In the genomic region with DNA sequence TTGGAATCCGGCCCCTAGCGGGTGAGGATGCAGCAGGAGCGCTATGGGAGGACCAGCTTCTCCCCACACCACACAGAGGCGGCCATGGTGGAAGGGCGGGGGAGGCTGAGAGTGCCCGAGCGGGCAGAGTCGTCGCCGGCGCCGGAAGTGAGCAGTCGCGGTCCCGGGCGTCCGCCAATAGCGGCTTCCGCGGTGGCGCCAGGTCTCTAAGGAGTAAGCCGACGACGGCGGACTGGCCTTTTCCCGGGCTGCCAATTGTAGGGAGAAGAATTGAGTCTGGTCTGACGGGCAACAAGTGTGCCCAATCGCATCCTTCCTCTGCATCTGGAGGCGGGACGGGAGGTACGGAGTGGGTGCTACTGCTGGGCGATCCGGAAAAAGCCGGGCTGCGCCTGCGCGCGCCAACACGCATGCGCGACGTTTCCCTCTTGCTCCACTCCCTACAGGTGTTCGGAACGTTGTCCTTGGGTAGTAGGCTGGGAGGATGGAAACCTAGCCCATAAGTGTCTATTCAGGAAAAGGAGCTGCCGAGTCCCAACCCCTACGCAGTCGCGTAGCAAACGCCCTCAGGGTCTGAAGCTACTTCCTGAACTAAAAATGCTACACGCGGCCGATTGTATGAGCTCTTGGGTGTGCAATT, we compare ENCODE assay signal across 7 mouse cellular contexts. TPM values are rescaled to one million over a fixed set of nuclear protein-coding genes. Genes with fewer than 3 reads are reported as not detected.
DNase-seq lines count a peak whose midpoint lies in the region; ATAC-seq lines count a peak whose summit lies in the region.

Gene Ints3 (minus strand): TSS at position 242 of the 640 bp plus-strand sequence.

- peaks cover 4% of the 10 kb centered on the region; the same call in 1 of the 2 replicates for H3K4me1 ChIP-seq in embryonic facial prominence, embryonic 11.5 days (ENCODE audit: control insufficient read depth, insufficient read depth, low read length)
- peaks cover 29% of the 10 kb centered on the region for H3K4me1 ChIP-seq in limb, embryonic 10.5 days
- peaks cover 37% of the 10 kb centered on the region for H3K4me1 ChIP-seq in midbrain, embryonic 13.5 days (replicated peaks)

- ATAC-seq in embryonic facial prominence, embryonic 11.5 days (replicated peaks; ENCODE audit: insufficient number of reproducible peaks, low FRiP score, low TSS enrichment, low read depth) = peak; percentile 99
- ATAC-seq in granulocyte monocyte progenitor cell, adult 5-6 weeks (replicated peaks; ENCODE audit: poor library complexity, severe bottlenecking) = peak; percentile 95
- ATAC-seq in midbrain, embryonic 13.5 days = peak; percentile 100

- peak within 1 kb of the TSS; percentile 72 for H3K27ac ChIP-seq in embryonic facial prominence, embryonic 11.5 days (replicated peaks; ENCODE audit: low read depth, low read length)
- H3K27ac ChIP-seq in limb, embryonic 10.5 days = peak within 1 kb of the TSS; percentile 97
- peak within 1 kb of the TSS; percentile 96 for H3K27ac ChIP-seq in midbrain, embryonic 13.5 days

- WGBS in embryonic facial prominence, embryonic 11.5 days = under 1% methylated on average over 52 of the region's 52 CpGs
- WGBS in limb, embryonic 10.5 days = under 1% methylated on average over 52 of the region's 52 CpGs
- under 1% methylated on average over 52 of the region's 52 CpGs for WGBS in midbrain, embryonic 13.5 days

- H3K9ac ChIP-seq in embryonic facial prominence, embryonic 11.5 days (replicated peaks; ENCODE audit: low read length) = peak within 1 kb of the TSS; percentile 73
- peak within 1 kb of the TSS; percentile 95 for H3K9ac ChIP-seq in midbrain, embryonic 13.5 days (replicated peaks)

- H3K36me3 ChIP-seq in embryonic facial prominence, embryonic 11.5 days (replicated peaks; ENCODE audit: control insufficient read depth, insufficient read depth, low read depth, low read length) = no peaks in the 10 kb centered on the region
- H3K36me3 ChIP-seq in limb, embryonic 10.5 days = peaks cover 21% of the 10 kb centered on the region
- H3K36me3 ChIP-seq in midbrain, embryonic 13.5 days = 0 out of 2 replicates have a peak, but pooled peaks cover 7% of the 10 kb centered on the region

- peak; percentile 99 for DNase-seq in adrenal gland, postnatal 14 days
- peak; percentile 98 for DNase-seq in embryonic facial prominence, embryonic 11.5 days (ENCODE audit: low spot score)
- DNase-seq in kidney, adult 11 months = peak; percentile 100
- DNase-seq in limb, embryonic 10.5 days (ENCODE audit: low spot score) = peak; percentile 95
- peak; percentile 97 for DNase-seq in spleen, adult 12 weeks (ENCODE audit: low spot score)

- peak within 1 kb of the TSS; percentile 89 for H3K4me2 ChIP-seq in embryonic facial prominence, embryonic 11.5 days (ENCODE audit: low read depth, low read length)
- H3K4me2 ChIP-seq in midbrain, embryonic 13.5 days (replicated peaks) = peak within 1 kb of the TSS; percentile 99

- H3K27me3 ChIP-seq in embryonic facial prominence, embryonic 11.5 days (ENCODE audit: control insufficient read depth, insufficient read depth, low read length) = no peaks in the 10 kb centered on the region
- H3K27me3 ChIP-seq in limb, embryonic 10.5 days (ENCODE audit: low read depth, poor library complexity, severe bottlenecking) = no peaks in the 10 kb centered on the region
- H3K27me3 ChIP-seq in midbrain, embryonic 13.5 days = no peaks in the 10 kb centered on the region

- no peaks in the 10 kb centered on the region for H3K9me3 ChIP-seq in embryonic facial prominence, embryonic 11.5 days (replicated peaks; ENCODE audit: control insufficient read depth, low read length)
- H3K9me3 ChIP-seq in limb, embryonic 10.5 days (replicated peaks) = no peaks in the 10 kb centered on the region
- H3K9me3 ChIP-seq in midbrain, embryonic 13.5 days = no peaks in the 10 kb centered on the region

- peak within 1 kb of the TSS; percentile 52 for H3K4me3 ChIP-seq in embryonic facial prominence, embryonic 11.5 days (ENCODE audit: low read depth, low read length)
- H3K4me3 ChIP-seq in limb, embryonic 10.5 days = peak within 1 kb of the TSS; percentile 82
- H3K4me3 ChIP-seq in midbrain, embryonic 13.5 days (replicated peaks) = peak within 1 kb of the TSS; percentile 90

RNA-seq across cellular contexts. Expression of gene Ints3, which starts in this region (rescaled TPM):
- 59.5 and 62.4 TPM in 2 replicates for total RNA-seq in adrenal gland, postnatal 14 days (2021)
- 31.7 and 32.1 TPM in 2 replicates for polyA plus RNA-seq in embryonic facial prominence, embryonic 11.5 days (2014; fragmentation: Nextera tagmentation; extraction: Ambion mirVana)
- 29.3 and 47.1 TPM in 2 replicates for total RNA-seq in granulocyte monocyte progenitor cell, adult 5-6 weeks (2014; fragmentation: Nextera tagmentation)
- 18.4 and 25.9 TPM in 2 replicates for total RNA-seq in granulocyte monocyte progenitor cell, adult 5-6 weeks (2017)
- polyA plus RNA-seq in limb, embryonic 10.5 days (2016; fragmentation: Nextera tagmentation; extraction: Ambion mirVana) = 53.3 and 53.5 TPM in 2 replicates
- polyA plus RNA-seq in midbrain, embryonic 13.5 days (2015; fragmentation: Nextera tagmentation; extraction: Ambion mirVana) = 29.1 and 32.6 TPM in 2 replicates

Comparison
In these comparisons a context has a peak if more than half of its experiments do, and no peak if none do; other contexts are left out.
1. Peak in every context shown above with its lines: DNase-seq, ATAC-seq, H3K4me3 ChIP-seq and H3K27ac ChIP-seq.